Mouse (Mus musculus) retina, postnatal 1 day (tissue): ENCODE measurements around the gene Eif3l.

ENCODE experiments used
- DNase-seq: peaks from one replicate; pipeline ENCODE4 v3.0.0-alpha.2; 2012

Eif3l gene

GRCm38 (mm10) chr15:79093083-79093839 lies 18.3 kb downstream of the Eif3l start:
- peak; percentile 27 for DNase-seq

- DNase-seq: no peak
These were observed 20.5 kb downstream of the Eif3l start for GRCm38 (mm10) chr15:79095483-79095882.

- no peak for DNase-seq
These were observed 21.6 kb downstream of the Eif3l start for GRCm38 (mm10) chr15:79096556-79096955.

- no peak for DNase-seq
These were observed 22.2 kb downstream of the Eif3l start for GRCm38 (mm10) chr15:79097135-79097534.

- DNase-seq: peak; percentile 45
These were observed 22.6 kb downstream of the Eif3l start for GRCm38 (mm10) chr15:79097611-79098025.

GRCm38 (mm10) chr15:79098220-79098619 lies 23.2 kb downstream of the Eif3l start:
- DNase-seq: no peak

GRCm38 (mm10) chr15:79098868-79099267 lies 23.9 kb downstream of the Eif3l start:
- no peak for DNase-seq

GRCm38 (mm10) chr15:79099456-79099855 lies 24.5 kb downstream of the Eif3l start:
- DNase-seq: no peak

GRCm38 (mm10) chr15:79100391-79100790 lies 25.4 kb downstream of the Eif3l start:
- no peak for DNase-seq

- no peak for DNase-seq
These were observed 26.6 kb downstream of the Eif3l start for GRCm38 (mm10) chr15:79101531-79101930.

GRCm38 (mm10) chr15:79103264-79103663 lies 28.3 kb downstream of the Eif3l start:
- no peak for DNase-seq

- DNase-seq: no peak
These were observed 30.8 kb downstream of the Eif3l start for GRCm38 (mm10) chr15:79105804-79106203.

GRCm38 (mm10) chr15:79107966-79108365 lies 33.0 kb downstream of the Eif3l start:
- peak; percentile 18 for DNase-seq

GRCm38 (mm10) chr15:79108421-79109320 lies 33.7 kb downstream of the Eif3l start, which contains the start of gene Micall1:
Gene Micall1, plus strand, starts transcription at chr15:79108898.
- DNase-seq: peak; percentile 68

GRCm38 (mm10) chr15:79109321-79109934 lies 34.4 kb downstream of the Eif3l start:
- DNase-seq: no peak

GRCm38 (mm10) chr15:79110031-79110430 lies 35.1 kb downstream of the Eif3l start:
- no peak for DNase-seq

- no peak for DNase-seq
These were observed 35.5 kb downstream of the Eif3l start for GRCm38 (mm10) chr15:79110528-79110927.

GRCm38 (mm10) chr15:79111774-79112173 lies 36.8 kb downstream of the Eif3l start:
- DNase-seq: no peak

GRCm38 (mm10) chr15:79115276-79115675 lies 40.3 kb downstream of the Eif3l start:
- no peak for DNase-seq

- DNase-seq: no peak
These were observed 44.5 kb downstream of the Eif3l start for GRCm38 (mm10) chr15:79119491-79119890.

GRCm38 (mm10) chr15:79122119-79122518 lies 47.1 kb downstream of the Eif3l start:
- no peak for DNase-seq

- DNase-seq: no peak
These were observed 47.6 kb downstream of the Eif3l start for GRCm38 (mm10) chr15:79122546-79122945.

- DNase-seq: no peak
These were observed 48.8 kb downstream of the Eif3l start for GRCm38 (mm10) chr15:79123751-79124150.
